Mouse (Mus musculus) left cerebral cortex, postnatal 10 days (tissue): ENCODE measurements around the gene Cacna1b. TPM values are rescaled to one million over a fixed set of nuclear protein-coding genes. Genes with fewer than 3 reads are reported as not detected.

Source experiments
- DNase-seq, 2 experiments: peaks; one replicate each; pipeline ENCODE4 v3.0.0; 2021 to 2022; ENCODE audit warnings: low spot score in 2 of 2, mixed read lengths in 1 of 2; ENCODE audit errors: extremely low spot score in 1 of 2
- intact Hi-C: fragments of 180-260 bp; cut with DNase I; formaldehyde crosslinking; loops from one replicate; pipeline ENCODE4 v1.15.1; 2025
- total RNA-seq, 2 experiments: library from RNA; stranded (reverse); gene quantifications; 2 replicates each; pipeline ENCODE4 v1.2.3; 2021

Gene Cacna1b
- total RNA-seq, 2 experiments from 2014 or later, result 123 to 128 TPM

DNA sequence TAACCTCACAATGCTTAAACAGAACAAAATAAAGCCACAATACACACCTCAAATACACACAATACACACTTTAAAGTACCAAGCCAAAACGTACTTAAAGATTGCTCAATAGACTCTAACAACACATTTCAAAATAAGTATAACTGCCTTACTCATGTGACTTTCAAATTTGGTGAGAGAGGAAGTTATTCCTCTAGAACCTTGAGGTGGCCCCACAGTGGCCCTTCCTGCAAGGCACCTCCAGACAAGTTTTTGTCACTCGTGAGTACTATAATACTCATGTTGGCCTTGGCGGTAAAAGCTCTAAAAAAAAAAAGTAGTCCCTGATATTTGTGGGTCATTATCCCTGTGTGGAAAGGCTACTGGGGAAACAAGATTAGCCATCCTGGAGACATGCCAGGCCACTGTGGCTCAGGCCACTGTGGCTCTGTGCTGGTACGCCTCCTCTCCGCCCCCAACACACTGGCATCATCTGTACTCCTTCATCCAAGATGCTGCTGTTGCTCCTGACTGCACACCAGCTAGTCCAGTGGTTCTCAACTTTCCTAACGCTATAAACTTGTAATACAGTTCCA, 88.4 kb downstream of the Cacna1b start:
- DNase-seq, result no peak
- intact Hi-C loops, result no loop called here

DNA sequence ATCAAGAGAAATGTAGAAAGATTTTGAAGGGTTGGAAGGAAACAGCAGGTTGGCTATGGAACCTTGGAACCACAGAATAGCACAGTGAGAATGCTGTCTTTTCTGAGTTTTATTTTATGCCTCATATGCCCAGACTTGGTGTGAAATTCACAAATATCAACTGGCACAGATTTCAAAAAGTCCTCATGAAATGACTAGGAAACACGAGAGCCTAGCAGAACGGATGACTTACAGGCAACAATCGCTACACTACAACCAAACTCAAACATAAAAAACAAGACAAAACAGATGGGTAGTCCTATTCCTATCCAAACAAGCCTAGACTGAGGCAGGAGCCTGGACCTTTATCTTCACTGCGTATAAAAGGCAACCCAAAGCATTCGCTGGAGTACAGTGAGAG, 94.4 kb downstream of the Cacna1b start:
- peak in 1 of 2 experiments; percentile 27 for DNase-seq
- intact Hi-C loops, result no loop called here

DNA sequence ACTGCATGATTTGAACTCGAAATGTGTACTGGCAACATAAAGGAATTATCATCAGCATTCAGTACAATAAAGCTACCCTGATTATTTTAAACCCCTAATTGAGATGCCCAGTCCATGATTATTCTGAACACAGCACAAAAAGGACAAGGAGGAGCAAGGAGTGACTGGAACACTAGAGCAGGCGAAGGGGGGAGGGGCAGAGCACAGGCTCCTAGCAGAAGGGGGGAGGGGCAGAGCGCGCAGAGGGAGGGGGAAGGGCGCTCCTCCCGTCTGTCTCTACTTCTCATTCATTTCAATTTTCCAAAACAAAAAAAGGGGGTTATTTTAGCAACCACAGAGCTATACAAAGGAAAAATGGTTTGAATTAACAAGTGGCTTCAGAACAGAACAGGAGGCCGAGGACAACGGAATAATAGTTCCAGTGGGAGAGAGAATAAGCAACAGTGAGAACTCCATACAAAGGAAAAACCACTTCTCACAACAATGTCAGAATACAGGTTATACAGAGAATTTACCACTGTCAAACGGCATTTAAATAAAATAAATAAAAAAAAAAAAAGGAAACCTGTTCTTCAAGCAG, 98.2 kb downstream of the Cacna1b start:
- DNase-seq, result peak in 1 of 2 experiments; percentile 66
- intact Hi-C loops, result no loop called here

DNA sequence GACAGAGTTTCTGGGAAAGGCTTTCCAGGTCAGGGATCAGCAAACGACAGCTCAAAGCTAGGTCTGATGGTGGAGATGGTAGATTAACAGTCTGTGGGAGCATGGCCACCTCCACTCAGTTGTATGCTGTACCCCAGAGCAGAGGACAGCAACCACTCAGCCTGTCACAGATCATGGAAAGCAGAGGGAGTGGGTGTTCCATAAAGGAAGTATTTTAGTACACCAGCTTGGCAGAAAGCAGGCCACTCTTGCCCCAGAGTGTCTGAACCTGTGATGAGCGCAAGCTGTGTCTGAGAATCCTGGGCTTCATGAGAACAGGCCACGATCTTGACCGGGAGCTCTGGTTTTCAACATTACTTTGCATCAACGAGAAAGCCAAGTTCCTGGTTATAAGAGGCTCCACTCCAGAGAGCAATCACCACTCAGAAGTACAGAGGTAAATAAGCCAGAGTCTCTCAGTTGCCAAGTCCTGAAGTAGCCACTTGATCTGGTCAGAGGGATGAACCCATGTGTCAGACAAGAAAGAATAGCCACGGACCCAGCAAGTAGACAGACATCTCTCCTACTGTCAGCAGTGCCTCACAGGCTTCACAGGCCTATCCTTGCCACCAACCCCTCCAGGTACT, 103.7 kb downstream of the Cacna1b start:
- intact Hi-C loops, result no loop called here
- no peak for DNase-seq

DNA sequence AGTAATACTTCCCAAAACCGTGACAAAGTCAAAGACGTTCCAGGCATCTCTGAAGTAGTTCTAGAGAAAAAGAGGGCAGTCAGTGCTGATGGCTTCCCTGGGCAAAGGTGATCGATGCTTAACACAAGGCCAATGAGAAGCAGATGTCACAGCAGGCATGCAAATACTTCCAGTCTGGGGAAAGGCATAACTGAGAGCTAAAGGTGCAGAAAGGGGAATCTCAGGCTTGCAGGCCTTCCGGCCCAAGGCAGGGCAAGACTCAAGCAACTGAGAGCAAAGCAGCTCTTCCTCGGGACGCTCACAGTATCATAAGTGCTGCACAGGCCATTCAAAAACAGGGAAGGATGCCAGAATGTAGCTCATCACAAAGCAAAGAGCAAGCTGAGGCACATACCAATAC, 114.4 kb downstream of the Cacna1b start:
- intact Hi-C loops, result no loop called here
- no peak for DNase-seq

DNA sequence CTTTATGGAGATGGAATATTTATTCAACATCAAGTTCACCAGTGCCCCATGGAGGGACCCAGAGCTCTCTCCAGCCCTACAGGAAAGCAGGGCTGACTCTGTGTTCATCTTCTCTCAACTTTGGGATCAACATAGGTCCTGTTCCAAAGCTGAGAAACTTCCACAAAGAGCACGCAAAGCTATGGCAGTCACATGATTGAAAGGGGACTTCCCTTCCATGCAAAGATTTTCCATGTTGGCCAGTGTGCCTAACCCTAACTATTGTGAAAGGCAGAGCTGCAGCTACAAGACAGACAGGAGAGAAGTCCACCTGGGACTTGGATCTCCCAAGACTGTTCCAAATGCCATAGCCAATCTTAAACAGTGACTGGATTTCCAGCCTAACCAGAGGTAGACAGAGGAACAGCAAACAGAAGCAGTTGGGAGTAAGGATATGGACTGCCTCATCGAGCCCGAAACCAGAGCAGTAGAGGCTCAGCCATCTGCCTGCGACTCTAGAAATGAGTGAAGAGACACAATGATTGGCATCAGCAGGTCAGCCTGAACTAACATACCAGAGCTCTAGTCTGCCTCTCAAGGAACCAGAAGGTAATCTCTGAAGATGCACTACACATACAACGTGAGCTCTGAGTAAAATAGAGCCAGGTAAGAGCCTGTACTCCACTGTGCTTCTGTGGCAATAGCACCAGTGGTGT, 116.4 kb downstream of the Cacna1b start:
- no peak for DNase-seq
- intact Hi-C loops, result no loop called here

DNA sequence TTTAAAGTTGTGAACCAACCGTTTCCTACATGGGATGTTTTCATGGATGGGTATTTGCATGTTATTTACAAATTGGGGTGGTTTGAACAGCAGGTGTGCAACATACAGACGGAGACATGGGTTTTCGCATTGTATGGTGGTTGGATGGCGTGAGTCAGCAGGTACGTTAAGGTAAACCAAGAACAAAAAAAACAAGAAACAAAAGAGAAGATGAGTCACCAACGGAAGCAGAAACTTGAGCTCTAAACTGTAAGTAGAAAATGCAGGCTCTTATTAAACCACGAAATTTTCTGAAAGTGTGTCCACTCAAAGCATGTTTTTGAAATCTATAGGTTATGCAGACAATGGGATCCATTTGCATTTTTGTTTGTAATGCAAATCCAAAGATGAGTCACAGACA, 120.1 kb downstream of the Cacna1b start:
- no peak for DNase-seq
- intact Hi-C loops, result no loop called here

DNA sequence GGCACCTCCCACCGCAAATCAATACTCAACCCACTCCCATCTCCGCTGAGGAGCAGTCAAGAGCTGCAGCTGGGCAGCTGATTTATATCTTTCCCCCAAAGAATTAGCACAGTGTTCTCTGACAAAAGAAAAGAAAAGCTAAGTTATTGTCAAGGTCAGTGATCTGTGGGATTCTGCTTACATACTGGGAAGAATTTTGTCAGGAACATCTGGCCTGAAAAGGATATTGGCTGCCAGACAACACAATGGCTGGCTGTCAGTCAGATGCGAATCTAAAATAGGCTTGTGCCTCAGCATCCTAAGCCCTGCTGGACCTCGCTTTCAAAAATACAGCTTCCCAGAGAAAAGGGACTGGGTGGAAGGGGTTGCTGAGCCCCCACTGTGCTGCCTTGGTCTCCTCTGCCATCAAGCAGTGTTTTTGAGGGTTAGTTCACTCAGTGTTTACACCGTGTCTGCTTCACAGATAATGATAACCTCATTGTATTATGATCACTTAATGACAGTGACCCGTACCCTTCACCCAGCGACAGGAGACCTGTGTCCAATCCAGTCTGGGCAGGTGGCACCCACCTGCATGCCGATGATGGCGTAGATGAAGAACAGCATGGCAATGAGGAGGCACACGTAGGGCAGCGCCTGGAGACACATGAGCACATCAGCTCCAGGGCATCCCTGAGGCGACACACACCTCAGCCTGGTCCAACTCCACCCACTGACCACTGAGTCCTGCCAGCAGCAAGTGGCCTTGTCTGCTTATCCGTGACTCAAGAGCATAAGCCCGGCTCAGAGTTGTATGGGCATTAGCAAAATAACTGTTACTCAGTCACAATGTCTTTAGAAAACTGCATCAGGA, 124.6 kb downstream of the Cacna1b start:
- intact Hi-C loops, result no loop called here
- no peak for DNase-seq

DNA sequence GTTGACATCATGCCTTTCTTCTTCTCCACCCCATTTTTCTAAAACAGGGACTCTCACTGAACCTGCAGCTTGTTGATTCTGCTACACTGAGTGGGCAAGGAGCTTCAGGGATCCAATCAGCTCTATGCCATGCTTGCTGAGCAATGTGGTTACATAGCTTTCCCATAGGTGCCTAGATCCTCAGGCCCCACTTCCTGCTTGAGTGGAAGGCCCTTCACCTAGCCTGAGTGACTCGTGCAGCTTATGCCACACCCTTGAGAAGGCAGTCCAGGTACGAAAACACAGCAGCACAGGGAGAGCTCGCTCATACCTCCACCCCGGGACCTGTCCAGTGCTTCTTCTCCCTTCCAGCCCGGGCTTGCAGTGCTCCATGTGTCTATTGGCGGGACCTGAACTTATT, 129.3 kb downstream of the Cacna1b start:
- intact Hi-C loops, result no loop called here
- DNase-seq, result no peak

DNA sequence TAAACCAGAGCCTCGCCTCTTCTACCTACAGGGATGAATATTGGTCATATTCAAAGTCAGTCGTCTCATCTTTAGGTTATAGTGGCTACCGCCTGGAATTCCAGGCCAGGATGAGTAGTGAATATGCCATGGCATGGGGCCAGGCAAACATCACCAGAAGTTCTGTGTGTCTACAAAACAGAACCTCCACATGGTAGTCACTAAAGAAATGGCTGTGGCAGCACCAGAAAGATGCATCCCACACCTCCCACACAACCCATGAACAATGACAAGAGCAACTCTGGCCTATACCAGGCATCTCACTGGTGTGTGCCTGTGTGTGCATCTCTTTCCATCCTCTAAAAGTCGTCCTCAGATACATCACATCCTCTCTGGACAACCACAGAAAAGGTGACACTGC, 145.8 kb downstream of the Cacna1b start:
- no peak for DNase-seq

DNA sequence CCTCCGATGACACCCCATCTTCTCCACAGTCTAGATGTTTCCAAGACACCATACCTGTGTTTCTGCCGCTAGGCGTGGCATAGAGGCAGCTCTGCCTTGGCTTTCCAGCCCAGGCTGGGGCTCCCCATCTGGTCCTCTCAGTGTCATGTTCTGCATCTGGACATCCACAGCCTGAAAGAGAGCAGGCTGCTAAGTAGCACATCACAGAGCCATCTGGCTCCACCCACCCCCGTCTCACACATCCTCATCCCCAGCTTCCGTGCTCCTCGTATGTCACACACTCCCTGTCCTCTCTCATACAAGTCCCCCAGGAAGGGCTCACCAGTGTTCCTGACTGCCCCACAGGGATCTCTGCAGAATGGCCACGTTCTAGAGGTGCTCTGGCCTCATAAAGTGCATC, 153.2 kb downstream of the Cacna1b start:
- no peak for DNase-seq
- intact Hi-C loops, result no loop called here

More for the DNA sequence above, 145.8 kb downstream of the Cacna1b start:
- intact Hi-C loops, result no loop called here

DNA sequence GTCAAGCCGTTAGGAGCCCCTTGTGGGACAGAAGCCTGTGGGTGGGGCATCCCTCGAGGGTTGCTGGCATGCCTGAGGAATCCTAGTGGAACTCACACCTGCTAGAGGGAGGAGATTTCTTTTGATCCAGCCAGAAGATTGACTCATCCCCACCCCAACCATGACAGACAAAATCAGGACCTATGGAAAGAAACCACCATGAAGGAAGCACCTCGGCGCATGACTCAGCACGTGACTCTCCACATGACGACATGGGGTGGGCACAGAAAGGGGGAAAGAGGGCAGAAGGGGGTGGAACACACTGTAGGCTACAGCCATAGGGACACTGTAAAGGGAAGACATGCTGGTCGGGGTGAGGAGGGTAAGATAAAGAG, 154.2 kb downstream of the Cacna1b start:
- no peak for DNase-seq
- intact Hi-C loops, result no loop called here

DNA sequence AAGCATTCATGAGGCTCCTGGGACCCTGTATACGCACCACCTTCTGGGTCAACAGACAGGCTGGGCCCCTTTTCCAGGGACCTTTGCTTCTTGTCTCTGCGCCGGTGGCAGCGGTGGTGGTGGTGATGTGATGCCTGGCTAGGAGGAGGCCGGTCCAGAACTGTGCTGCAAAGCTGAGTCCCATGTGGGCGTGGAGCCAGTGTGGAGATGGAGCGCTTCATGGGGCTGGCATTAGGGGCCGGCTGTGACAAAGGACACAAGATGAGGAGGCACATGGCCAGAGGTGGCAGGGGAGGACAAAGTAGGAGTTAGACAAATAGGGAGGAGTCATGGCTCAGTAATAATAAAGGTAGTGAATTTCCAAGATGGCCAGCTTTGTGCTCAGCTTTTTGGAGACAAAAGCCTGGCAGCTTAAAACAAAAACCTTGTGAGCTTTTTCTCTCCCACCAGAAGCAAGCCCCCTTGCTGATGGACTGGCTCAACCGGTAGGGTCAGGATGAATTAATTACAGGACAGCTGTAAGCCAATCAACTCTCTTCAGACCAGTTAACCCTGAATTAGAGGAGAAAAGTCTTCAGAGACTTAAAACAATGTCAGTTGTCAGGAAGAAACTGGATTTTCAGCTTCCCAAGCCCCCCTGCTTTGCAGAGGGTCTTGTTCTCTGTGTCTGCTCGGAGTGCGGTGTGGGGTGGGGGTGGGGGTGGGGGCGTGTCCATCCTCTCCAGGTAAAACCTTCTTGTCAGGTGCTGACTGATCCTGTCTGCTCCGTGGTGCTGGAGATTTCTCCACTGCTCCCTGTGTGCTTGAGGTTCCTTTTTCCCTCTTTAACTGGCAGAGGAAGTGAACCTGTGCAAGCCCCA, 154.8 kb downstream of the Cacna1b start:
- intact Hi-C loops, result no loop called here
- DNase-seq, result no peak

DNA sequence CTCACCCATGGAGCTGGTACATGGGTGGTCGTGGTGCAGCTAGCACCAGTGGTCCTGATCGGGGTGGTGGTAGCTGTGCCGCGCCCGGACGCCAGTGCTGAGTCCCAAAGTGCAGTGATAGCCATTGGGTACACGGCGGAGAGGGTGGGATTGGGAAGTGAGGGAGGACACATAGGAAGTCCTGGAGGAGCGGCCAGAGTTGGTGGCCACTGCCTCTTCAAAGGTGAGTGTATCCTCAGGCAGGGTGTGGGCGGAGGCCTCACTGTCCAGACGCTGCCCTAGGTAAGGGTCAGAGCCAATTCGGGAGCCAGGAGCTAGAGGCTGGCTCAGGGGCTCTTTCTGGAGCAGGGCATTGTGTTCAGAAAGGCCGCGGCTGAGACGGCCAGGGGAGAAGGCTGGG, 156.4 kb downstream of the Cacna1b start:
- DNase-seq, result no peak
- intact Hi-C loops, result no loop called here

DNA sequence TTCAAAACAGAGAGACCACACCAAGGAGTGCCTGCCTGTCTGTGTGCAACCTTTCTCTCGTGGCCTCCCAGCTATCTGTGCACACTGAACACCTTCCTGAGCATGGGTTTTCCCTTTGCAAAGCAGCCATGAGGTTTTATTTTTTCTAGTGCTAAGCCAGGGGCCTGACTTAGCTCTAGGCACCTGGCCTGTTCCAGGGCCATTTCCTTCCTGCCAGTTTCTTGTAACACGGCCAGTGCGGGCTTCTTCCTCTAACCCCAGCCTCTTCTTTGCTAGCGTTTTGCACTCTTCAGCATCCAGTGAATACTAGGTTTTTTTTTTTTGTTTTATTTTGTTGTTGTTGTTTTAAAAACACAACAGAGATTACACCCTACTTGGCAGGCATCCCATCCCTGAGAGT, 157.9 kb downstream of the Cacna1b start:
- intact Hi-C loops, result no loop called here
- DNase-seq, result no peak

DNA sequence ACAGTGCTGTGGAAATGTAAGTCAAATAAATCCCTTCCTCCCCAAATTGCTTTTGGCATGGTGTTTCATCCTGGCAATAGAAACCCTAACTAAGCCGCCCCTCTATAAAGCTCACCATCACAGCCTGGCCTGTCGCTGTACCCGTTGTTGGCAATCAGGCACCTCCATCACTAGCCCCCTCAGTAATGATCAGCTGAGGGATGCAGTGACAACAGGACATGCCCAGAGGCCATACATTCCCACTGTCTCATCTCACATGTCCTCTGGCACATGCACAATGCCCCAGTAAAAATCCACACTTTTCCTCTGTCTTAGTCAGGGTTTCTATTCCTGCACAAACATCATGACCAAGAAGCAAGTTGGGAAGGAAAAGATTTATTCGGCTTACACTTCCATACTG, 173.5 kb downstream of the Cacna1b start:
- no peak for DNase-seq
- intact Hi-C loops, result no loop called here

DNA sequence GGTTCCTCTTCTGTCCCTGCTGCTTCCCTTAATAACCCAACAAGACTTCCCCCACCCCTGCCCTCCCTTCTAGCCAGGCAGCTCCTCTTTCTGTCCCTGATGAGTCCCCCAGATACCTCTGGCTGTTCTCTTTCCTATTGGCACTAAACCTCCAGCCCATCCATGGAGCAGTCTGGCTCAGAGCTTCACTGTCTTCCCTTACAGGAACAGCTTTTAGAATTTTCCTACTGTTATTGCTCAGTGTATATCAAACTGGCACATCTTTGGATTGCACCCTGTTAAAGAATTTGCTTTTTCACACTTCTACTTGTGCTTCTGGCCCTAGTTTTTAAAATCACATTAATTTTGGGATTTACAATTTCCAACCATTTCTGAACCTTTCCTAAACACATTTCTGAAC, 175.0 kb downstream of the Cacna1b start:
- intact Hi-C loops, result no loop called here
- DNase-seq, result no peak

DNA sequence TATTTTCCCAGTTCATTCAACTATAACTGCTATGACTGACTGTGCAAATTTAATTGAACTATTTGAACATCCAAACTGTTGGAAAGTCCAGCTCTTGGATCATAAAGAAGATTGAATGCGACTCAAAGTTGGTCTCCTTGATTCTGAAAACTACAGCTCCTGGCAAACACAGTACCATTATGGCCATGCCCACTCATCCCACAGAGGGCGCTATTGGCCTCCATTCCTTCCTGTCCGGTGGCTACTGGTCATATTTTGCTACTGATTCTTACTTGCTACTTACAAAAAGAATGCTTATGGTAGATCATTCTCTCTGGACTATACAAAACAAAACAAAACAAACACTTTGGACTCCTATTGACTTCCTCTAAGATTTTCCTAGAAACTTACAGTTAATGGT, 188.3 kb downstream of the Cacna1b start:
- intact Hi-C loops, result loop anchor here (2.0 kb wide), 1 partner anchor 180 kb away; no protein-coding TSS in a partner anchor

More for the DNA sequence above, 188.3 kb downstream of the Cacna1b start:
- DNase-seq, result peak; percentile 40 to 64
